Mouse (Mus musculus): ENCODE results near the gene Gm20431.
"Not testable (repeated sequence)": the region's sequence is repeated elsewhere in the genome, so short reads cannot be mapped to it uniquely, and the experiment has no call there.

The Gm20431 gene

DNA sequence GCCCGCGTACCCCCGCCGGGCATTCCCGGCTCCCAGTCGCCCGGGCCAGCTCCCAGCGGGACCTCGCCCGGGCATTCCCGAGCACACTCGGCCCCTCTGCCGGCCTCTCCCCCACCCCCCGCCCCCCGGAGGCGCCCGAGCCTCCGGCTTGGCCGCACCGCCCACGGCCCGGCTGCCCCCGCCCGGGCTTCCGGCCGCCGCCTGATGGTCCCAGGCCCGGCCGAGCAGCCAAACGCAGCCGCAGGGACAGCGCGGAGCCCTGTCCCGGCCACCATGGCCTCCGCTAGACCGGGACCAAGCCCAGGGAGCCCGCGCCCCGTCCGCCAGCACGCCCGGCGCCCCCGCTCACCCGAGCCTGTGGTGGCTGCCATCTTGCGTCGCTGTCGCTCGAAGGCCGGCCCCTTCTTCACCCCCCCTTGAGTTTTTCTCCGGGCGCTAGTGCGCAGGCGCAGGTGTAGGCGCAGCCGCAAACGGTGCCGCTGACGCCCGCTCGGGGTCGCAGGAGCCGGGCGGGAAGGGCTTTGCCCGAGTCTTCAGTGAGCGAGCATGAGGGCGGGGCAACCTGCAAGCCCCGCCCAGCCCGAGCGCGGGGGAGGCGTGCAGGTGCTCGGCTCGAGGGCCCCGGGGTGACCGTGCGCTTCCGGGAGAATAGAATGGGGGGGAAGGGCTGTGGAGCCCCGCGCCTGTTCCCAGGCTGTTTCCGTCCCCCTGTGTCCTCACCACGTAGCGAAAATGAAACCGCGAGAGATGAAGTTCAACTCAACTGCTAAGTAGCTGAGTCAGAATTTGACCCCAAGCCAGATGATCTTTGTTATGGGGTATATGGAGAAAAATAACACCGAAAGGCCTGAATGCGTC lies 29.5 kb downstream of the Gm20431 start, which contains the start of gene Ube2v1:
TSS of gene Ube2v1 (minus strand) at position 505 of the 858 bp plus-strand sequence.
- peak; percentile 98 to 99 for DNase-seq (ENCODE audit: low spot score in 2 of 2)

GRCm38 (mm10) chr2:167631181-167631590 lies 30.1 kb downstream of the Gm20431 start:
- DNase-seq (ENCODE audit: low spot score in 2 of 2), result peak; percentile 55 to 81

DNA sequence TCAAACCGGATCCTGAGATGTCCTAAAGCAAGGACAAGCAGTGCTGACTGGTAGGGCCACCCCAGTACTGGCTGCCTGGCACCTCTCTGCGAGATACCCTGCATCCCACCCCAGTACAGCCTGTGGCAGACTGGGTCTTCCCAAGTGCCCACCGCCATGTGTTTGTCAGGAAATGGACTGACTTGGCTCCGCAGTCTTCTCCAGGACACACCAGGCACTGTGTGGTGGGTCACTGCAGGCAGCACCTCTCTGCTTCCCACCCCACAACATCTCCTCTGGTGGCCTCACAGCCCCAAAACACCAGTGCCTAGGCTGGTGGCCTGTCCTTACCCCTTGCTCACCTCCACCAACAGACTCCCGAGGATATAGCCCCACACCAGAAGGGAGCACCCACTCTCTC lies 30.9 kb downstream of the Gm20431 start:
- DNase-seq (ENCODE audit: low spot score in 2 of 2), result peak; percentile 44 to 79

DNA sequence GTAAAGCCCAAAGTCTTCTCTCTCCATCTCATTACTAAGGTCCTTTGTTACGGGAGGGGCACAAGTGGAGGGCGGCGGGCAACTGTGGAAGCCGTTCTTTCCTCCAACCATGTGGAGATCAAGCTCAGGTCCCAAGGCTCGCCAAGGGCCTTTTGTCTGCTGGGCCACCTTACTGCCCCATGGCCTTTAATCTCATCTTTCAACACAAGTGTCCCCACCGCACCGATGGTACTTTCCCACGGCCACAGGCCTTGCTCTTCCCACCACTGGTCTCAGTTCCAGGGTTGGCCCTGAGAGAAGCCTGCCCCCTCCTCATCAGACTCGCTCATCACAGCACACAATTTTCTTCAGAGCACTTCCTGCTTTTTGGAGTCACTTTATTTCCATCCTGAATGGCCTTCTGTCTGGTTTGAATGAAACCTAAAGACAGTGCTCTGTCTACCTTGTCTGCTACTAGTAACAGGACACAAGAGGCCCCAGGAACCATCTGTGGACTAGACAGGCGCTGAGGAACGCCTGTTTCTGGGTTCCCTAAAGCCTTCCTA lies 31.6 kb downstream of the Gm20431 start:
- DNase-seq (ENCODE audit: low spot score in 2 of 2), result peak in 1 of 2 experiments; percentile 75

- peak; percentile 92 to 95 for DNase-seq (ENCODE audit: low spot score in 2 of 2)
These were observed 32.4 kb downstream of the Gm20431 start for GRCm38 (mm10) chr2:167628872-167629271.

- DNase-seq (ENCODE audit: low spot score in 2 of 2), result no peak
These were observed 34.3 kb downstream of the Gm20431 start for GRCm38 (mm10) chr2:167627019-167627418.

- no peak for DNase-seq (ENCODE audit: low spot score in 2 of 2)
These were observed 35.6 kb downstream of the Gm20431 start for GRCm38 (mm10) chr2:167625670-167626069.

GRCm38 (mm10) chr2:167624368-167625075 lies 36.8 kb downstream of the Gm20431 start:
- no peak for DNase-seq (ENCODE audit: low spot score in 2 of 2)

DNA sequence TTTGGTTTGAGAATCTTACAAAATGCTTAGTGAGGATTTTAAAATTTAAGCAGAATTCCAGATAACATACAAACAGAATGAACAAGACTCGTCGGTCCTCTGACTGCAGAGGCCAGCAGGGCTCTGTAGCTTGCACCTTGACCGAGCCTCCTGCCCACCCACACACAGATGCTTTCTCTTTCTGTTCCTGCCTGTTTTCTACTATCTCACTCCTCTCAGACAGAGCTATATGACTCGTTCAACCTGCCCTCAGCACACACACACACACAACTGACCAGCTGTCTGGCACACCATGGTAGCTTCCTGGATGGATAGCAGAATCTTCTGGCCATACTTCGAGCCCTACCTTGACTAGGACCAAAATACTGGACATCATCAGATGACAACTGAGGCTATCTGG lies 38.3 kb downstream of the Gm20431 start:
- no peak for DNase-seq (ENCODE audit: low spot score in 2 of 2)

- no peak for DNase-seq (ENCODE audit: low spot score in 2 of 2)
These were observed 38.9 kb downstream of the Gm20431 start for GRCm38 (mm10) chr2:167622352-167622751.

DNA sequence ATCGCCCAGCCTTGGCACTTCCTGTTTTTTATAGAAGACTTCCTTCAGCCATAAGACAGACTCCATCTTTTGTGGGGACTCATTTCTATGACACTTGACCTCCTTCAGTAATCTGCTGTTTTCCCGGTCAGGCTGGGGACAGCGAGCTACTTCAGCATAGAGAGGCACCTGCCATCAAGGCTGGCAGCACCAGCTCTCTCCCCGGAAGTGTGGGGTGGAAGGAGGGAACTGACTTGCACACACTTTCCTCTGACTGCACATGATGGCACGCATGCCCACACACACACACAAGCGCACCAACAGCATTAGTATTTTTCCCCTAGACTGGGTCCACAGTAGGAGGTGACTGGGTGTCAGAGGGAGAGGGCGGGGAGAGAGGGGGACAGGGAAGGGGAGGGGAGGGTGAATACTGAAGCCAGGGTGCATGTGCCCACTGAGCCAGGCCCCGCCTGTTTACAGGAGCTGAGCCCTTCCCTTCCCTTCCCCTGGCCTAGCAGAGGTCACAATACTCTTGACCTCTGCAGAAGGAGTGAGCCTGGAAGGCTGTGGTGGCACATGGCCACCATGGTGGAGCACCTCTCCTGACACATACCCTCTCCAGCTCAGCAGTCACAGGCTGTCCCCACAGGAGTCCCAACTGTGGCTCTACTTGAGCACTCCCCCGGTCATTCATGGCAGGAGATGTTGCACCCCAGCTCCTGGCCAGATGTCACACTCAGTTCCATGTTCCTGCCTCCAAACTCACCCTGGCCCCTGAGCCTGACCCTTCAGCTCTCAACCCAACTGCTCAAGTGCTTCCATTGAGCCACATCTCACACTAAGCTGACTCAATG lies 39.8 kb downstream of the Gm20431 start:
- DNase-seq (ENCODE audit: low spot score in 2 of 2), result no peak

GRCm38 (mm10) chr2:167617472-167617871 lies 43.8 kb downstream of the Gm20431 start:
- no peak for DNase-seq (ENCODE audit: low spot score in 2 of 2)

GRCm38 (mm10) chr2:167617034-167617433 lies 44.3 kb downstream of the Gm20431 start:
- no peak for DNase-seq (ENCODE audit: low spot score in 2 of 2)

DNA sequence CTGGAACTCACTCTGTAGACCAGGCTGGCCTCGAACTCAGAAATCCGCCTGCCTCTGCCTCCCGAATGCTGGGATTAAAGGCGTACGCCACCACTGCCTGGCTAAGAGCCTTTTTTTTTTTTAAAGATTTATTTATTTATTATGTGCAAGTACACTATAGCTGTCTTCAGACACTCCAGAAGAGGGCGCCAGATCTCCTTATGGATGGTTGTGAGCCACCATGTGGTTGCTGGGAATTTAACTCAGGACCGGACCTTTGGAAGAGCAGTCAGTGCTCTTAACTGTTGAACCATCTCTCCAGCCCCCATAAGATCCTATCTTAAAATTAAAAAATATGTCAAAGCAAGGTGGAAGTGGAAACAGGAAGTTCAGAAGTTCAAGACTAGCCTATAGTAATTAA lies 48.0 kb downstream of the Gm20431 start:
- DNase-seq (ENCODE audit: low spot score in 2 of 2), result not testable (repeated sequence)

GRCm38 (mm10) chr2:167612122-167612521 lies 49.2 kb downstream of the Gm20431 start:
- no peak for DNase-seq (ENCODE audit: low spot score in 2 of 2)

GRCm38 (mm10) chr2:167611287-167611686 lies 50.0 kb downstream of the Gm20431 start:
- no peak for DNase-seq (ENCODE audit: low spot score in 2 of 2)

GRCm38 (mm10) chr2:167606745-167607123 lies 54.6 kb downstream of the Gm20431 start:
- DNase-seq (ENCODE audit: low spot score in 2 of 2), result no peak

GRCm38 (mm10) chr2:167605817-167606744 lies 55.2 kb downstream of the Gm20431 start:
- DNase-seq (ENCODE audit: low spot score in 2 of 2), result no peak

DNA sequence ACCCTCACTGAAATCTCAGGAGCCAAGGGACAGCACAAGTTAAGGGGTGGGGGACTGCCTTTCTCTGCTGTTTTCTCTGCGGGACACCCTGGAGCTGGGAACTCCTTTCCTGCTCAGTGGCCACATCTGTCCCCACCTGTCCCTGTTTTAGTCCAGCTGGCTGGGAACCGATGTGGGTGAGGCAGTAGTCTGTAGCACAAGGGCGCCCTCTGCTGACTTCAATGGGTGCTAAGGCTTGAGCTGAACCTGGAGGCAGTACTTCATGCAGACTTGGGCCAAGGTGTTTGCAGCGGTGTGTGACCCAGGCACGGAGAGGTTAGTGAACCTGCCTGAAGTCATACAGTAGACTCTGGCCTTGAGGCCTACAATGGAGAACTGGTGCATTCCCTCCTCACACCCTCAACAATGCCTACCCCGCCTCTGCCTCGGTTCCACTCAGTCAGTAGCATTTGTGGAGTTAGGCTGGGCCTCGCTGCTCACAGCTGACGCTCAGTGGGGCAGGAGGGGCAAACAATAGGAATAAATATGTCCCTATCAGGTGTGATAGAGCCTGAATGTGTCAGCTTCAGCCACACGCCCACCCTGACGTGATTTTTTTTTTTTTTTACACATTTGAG lies 56.0 kb downstream of the Gm20431 start:
- peak; percentile 85 to 95 for DNase-seq (ENCODE audit: low spot score in 2 of 2)

GRCm38 (mm10) chr2:167602978-167603377 lies 58.3 kb downstream of the Gm20431 start:
- DNase-seq (ENCODE audit: low spot score in 2 of 2), result no peak
